Mouse (Mus musculus): ENCODE measurements around the gene Mybpc1. TPM values are rescaled to one million over a fixed set of nuclear protein-coding genes. Genes with fewer than 3 reads are reported as not detected.

Mybpc1 gene
- polyA plus RNA-seq, 1 experiment from 2014 or later, result 7.3 TPM

GRCm38 (mm10) chr10:88510503-88511271 is 94.3 kb downstream of the Mybpc1 start:
- Histone ChIP-seq H3K4me2 (peak overlapping the region; percentile 42), H3K9ac (no peak overlapping the region), H3K4me1 (replicated peaks) (peaks cover 15% of the 10 kb centered on the region), H3K36me3 (no peaks in the 10 kb centered on the region), H3K4me3 (no peak overlapping the region), H3K27ac (ENCODE audit: poor library complexity, severe bottlenecking) (peak overlapping the region; percentile 74), H3K27me3 (replicated peaks) (no peaks in the 10 kb centered on the region), H3K9me3 (replicated peaks) (no peaks in the 10 kb centered on the region)
- WGBS, result 43% methylated on average over 12 of the region's 12 CpGs
- ATAC-seq (ENCODE audit: insufficient number of reproducible peaks, low FRiP score), result peak; percentile 58

- Histone ChIP-seq H3K9ac (no peak overlapping the region), H3K4me2 (no peak overlapping the region), H3K4me1 (replicated peaks) (peaks cover 17% of the 10 kb centered on the region), H3K27ac (ENCODE audit: poor library complexity, severe bottlenecking) (no peak overlapping the region), H3K27me3 (replicated peaks) (no peaks in the 10 kb centered on the region), H3K36me3 (no peaks in the 10 kb centered on the region), H3K4me3 (no peak overlapping the region), H3K9me3 (replicated peaks) (no peaks in the 10 kb centered on the region)
- 53% methylated on average over 7 of the region's 7 CpGs for WGBS
- ATAC-seq (ENCODE audit: insufficient number of reproducible peaks, low FRiP score), result no peak
These were observed 97.2 kb downstream of the Mybpc1 start for GRCm38 (mm10) chr10:88507691-88508143.

GRCm38 (mm10) chr10:88505256-88505655 is 99.7 kb downstream of the Mybpc1 start:
- Histone ChIP-seq H3K9ac (no peak overlapping the region), H3K4me2 (no peak overlapping the region), H3K9me3 (replicated peaks) (no peaks in the 10 kb centered on the region), H3K4me1 (replicated peaks) (peaks cover 30% of the 10 kb centered on the region), H3K27ac (ENCODE audit: poor library complexity, severe bottlenecking) (no peak overlapping the region), H3K36me3 (no peaks in the 10 kb centered on the region), H3K4me3 (no peak overlapping the region), H3K27me3 (replicated peaks) (no peaks in the 10 kb centered on the region)
- 62% methylated on average over 5 of the region's 5 CpGs for WGBS
- ATAC-seq (ENCODE audit: insufficient number of reproducible peaks, low FRiP score), result no peak

- WGBS, result 67% methylated on average over 3 of the region's 3 CpGs
- H3K36me3 ChIP-seq, result no peaks in the 10 kb centered on the region
- no peak overlapping the region for H3K27ac ChIP-seq (ENCODE audit: poor library complexity, severe bottlenecking)
- H3K27me3 ChIP-seq (replicated peaks), result no peaks in the 10 kb centered on the region
- peaks cover 25% of the 10 kb centered on the region for H3K4me1 ChIP-seq (replicated peaks)
- no peak overlapping the region for H3K4me3 ChIP-seq
- H3K4me2 ChIP-seq, result peak overlapping the region; percentile 74
- no peak overlapping the region for H3K9ac ChIP-seq
- no peak for ATAC-seq (ENCODE audit: insufficient number of reproducible peaks, low FRiP score)
- H3K9me3 ChIP-seq (replicated peaks), result no peaks in the 10 kb centered on the region
These were observed 100.5 kb downstream of the Mybpc1 start for GRCm38 (mm10) chr10:88504481-88504880.

GRCm38 (mm10) chr10:88503421-88504314 is 101.3 kb downstream of the Mybpc1 start, which contains the start of gene Chpt1:
Chpt1 (minus strand) TSS chr10:88504073.
- no peaks in the 10 kb centered on the region for H3K27me3 ChIP-seq (replicated peaks)
- H3K27ac ChIP-seq (ENCODE audit: poor library complexity, severe bottlenecking), result peak within 1 kb of the TSS; percentile 71
- peak; percentile 99 for ATAC-seq (ENCODE audit: insufficient number of reproducible peaks, low FRiP score)
- no peaks in the 10 kb centered on the region; the same call in 1 of the 2 replicates for H3K9me3 ChIP-seq (replicated peaks)
- H3K36me3 ChIP-seq, result no peaks in the 10 kb centered on the region
- H3K4me1 ChIP-seq (replicated peaks), result peaks cover 25% of the 10 kb centered on the region
- peak within 1 kb of the TSS; percentile 74 for H3K4me2 ChIP-seq
- H3K9ac ChIP-seq, result peak within 1 kb of the TSS; percentile 86
- WGBS, result 1% methylated on average over 74 of the region's 80 CpGs
- H3K4me3 ChIP-seq, result peak within 1 kb of the TSS; percentile 82

- no peaks in the 10 kb centered on the region for H3K36me3 ChIP-seq
- peak overlapping the region; percentile 82 for H3K4me3 ChIP-seq
- H3K9ac ChIP-seq, result peak overlapping the region; percentile 86
- no peak for ATAC-seq (ENCODE audit: insufficient number of reproducible peaks, low FRiP score)
- peak overlapping the region; percentile 71; the same call in 1 of the 2 replicates for H3K27ac ChIP-seq (ENCODE audit: poor library complexity, severe bottlenecking)
- H3K9me3 ChIP-seq (replicated peaks), result no peaks in the 10 kb centered on the region; the same call in 1 of the 2 replicates
- H3K4me2 ChIP-seq, result peak overlapping the region; percentile 74
- peaks cover 25% of the 10 kb centered on the region for H3K4me1 ChIP-seq (replicated peaks)
- 22% methylated on average over 4 of the region's 4 CpGs for WGBS
- no peaks in the 10 kb centered on the region for H3K27me3 ChIP-seq (replicated peaks)
These were observed 102.0 kb downstream of the Mybpc1 start for GRCm38 (mm10) chr10:88502919-88503318.

GRCm38 (mm10) chr10:88501886-88502765 is 102.8 kb downstream of the Mybpc1 start:
- ATAC-seq (ENCODE audit: insufficient number of reproducible peaks, low FRiP score), result no peak
- Histone ChIP-seq H3K4me2 (peak overlapping the region; percentile 2), H3K9me3 (replicated peaks) (no peaks in the 10 kb centered on the region; the same call in 1 of the 2 replicates), H3K27me3 (replicated peaks) (no peaks in the 10 kb centered on the region), H3K9ac (no peak overlapping the region), H3K4me1 (replicated peaks) (peaks cover 26% of the 10 kb centered on the region), H3K36me3 (no peaks in the 10 kb centered on the region), H3K27ac (ENCODE audit: poor library complexity, severe bottlenecking) (no peak overlapping the region), H3K4me3 (no peak overlapping the region)
- 55% methylated on average over 13 of the region's 13 CpGs for WGBS

GRCm38 (mm10) chr10:88501370-88501769 is 103.6 kb downstream of the Mybpc1 start:
- Histone ChIP-seq H3K9ac (no peak overlapping the region), H3K4me2 (no peak overlapping the region), H3K36me3 (no peaks in the 10 kb centered on the region), H3K4me1 (replicated peaks) (peaks cover 31% of the 10 kb centered on the region), H3K27ac (ENCODE audit: poor library complexity, severe bottlenecking) (no peak overlapping the region), H3K27me3 (replicated peaks) (no peaks in the 10 kb centered on the region), H3K9me3 (replicated peaks) (no peaks in the 10 kb centered on the region; the same call in 1 of the 2 replicates), H3K4me3 (no peak overlapping the region)
- WGBS, result 42% methylated on average over 10 of the region's 10 CpGs
- ATAC-seq (ENCODE audit: insufficient number of reproducible peaks, low FRiP score), result no peak

GRCm38 (mm10) chr10:88499993-88500392 is 105.0 kb downstream of the Mybpc1 start:
- 73% methylated on average over 5 of the region's 5 CpGs for WGBS
- no peak for ATAC-seq (ENCODE audit: insufficient number of reproducible peaks, low FRiP score)

GRCm38 (mm10) chr10:88496864-88497564 is 107.9 kb downstream of the Mybpc1 start:
- WGBS, result 53% methylated on average over 11 of the region's 11 CpGs
- peaks cover 22% of the 10 kb centered on the region for H3K4me1 ChIP-seq (replicated peaks)
- H3K4me2 ChIP-seq, result no peak overlapping the region
- H3K9me3 ChIP-seq (replicated peaks), result no peaks in the 10 kb centered on the region; the same call in 1 of the 2 replicates
- H3K9ac ChIP-seq, result no peak overlapping the region
- H3K27ac ChIP-seq (ENCODE audit: poor library complexity, severe bottlenecking), result no peak overlapping the region
- H3K36me3 ChIP-seq, result no peaks in the 10 kb centered on the region
- no peaks in the 10 kb centered on the region for H3K27me3 ChIP-seq (replicated peaks)
- no peak for ATAC-seq (ENCODE audit: insufficient number of reproducible peaks, low FRiP score)
- H3K4me3 ChIP-seq, result no peak overlapping the region

More at GRCm38 (mm10) chr10:88499993-88500392, 105.0 kb downstream of the Mybpc1 start:
- no peaks in the 10 kb centered on the region for H3K27me3 ChIP-seq (replicated peaks)
- H3K27ac ChIP-seq (ENCODE audit: poor library complexity, severe bottlenecking), result no peak overlapping the region
- H3K36me3 ChIP-seq, result no peaks in the 10 kb centered on the region
- no peak overlapping the region for H3K4me2 ChIP-seq
- H3K9me3 ChIP-seq (replicated peaks), result no peaks in the 10 kb centered on the region; the same call in 1 of the 2 replicates
- H3K4me3 ChIP-seq, result no peak overlapping the region
- peaks cover 31% of the 10 kb centered on the region for H3K4me1 ChIP-seq (replicated peaks)
- no peak overlapping the region for H3K9ac ChIP-seq
